Mouse (Mus musculus): ENCODE data around the gene Zmynd10. TPM values are rescaled to one million over a fixed set of nuclear protein-coding genes. Genes with fewer than 3 reads are reported as not detected.
A peak's percentile ranks its signal among the peaks of the same experiment; 100 is the strongest.

The Zmynd10 gene
- polyA plus RNA-seq, 1 experiment from 2014 or later: 2.3 TPM

DNA sequence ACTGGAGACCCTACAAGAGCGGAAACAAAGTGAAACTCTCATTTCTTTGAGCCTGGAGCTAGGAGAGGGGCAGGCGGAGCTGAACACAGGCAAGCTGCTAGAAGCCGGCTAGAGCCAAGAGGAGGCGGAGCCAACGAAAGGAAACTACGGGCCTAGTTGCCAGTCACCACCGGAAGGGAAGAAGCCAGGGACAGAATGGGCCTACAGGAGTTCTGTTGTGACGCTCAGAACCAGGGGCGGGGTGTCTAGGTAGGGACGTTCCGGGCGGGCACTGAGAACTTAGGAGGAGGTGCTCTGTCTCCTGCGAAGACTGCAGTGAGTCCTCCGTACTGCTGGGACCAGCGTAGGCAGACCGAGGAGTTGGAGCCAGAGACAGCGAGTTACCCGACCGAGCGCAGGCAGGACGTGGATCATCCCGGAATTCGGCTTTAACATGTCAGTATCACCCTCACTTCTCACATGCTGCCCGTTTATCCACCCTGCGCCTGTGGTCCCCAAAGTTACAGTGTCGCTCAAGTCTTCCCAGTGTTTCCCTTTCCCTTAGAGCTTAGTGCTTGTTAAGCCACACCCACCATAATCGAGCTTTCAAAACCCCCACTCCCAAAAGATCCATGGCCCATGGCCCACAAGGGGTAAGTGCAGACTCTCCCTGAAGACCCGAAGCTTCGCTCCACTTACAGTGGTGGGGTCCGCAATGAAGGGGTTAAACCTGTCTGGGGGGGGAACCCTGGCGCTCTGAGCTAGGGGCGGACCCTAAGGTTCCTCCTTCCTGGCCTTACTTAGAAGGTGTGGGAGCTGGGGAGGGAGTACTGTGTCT is 33.6 kb downstream of the Zmynd10 start, which contains the start of gene Hyal3:
Hyal3 (plus strand) TSS at position 318 of the 817 bp plus-strand sequence.
- peak; percentile 71 for ATAC-seq
- Histone ChIP-seq H3K9me3 (ENCODE audit: control insufficient read depth, low read length) (no peaks in the 10 kb centered on the region), H3K4me1 (ENCODE audit: control insufficient read depth, insufficient read depth, low read length) (peaks cover 33% of the 10 kb centered on the region), H3K27me3 (replicated peaks; ENCODE audit: control insufficient read depth, insufficient read depth, low read length) (no peaks in the 10 kb centered on the region), H3K4me3 (ENCODE audit: low read length) (peak within 1 kb of the TSS; percentile 67), H3K36me3 (ENCODE audit: control insufficient read depth, insufficient read depth, low read length) (no peaks in the 10 kb centered on the region; the same call in 1 of the 2 replicates), H3K4me2 (ENCODE audit: low read depth, low read length) (peak within 1 kb of the TSS; percentile 86), H3K27ac (ENCODE audit: low read length) (peak within 1 kb of the TSS; percentile 95), H3K9ac (ENCODE audit: low read depth, low read length) (peak within 1 kb of the TSS; percentile 86)
- WGBS: under 1% methylated on average over 32 of the region's 32 CpGs

DNA sequence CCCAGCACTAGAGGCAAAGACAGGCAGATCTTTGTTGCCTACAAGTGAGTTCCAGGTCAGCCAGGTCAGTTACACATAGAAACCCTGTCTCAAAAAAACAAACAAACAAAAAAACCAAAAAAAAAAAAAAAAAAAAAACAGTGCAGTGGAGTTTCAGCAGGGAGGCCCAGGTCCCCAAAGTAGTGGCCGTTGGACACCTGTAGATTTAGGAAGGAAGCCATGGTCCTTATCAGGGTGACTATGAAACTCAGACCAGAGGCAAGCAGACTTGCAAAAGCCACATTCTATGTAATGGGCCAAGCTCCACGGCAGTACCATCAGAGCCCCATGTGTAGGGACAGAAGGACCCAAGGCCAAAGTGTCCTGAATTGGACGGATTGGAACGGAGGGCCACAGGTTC is 34.5 kb downstream of the Zmynd10 start:
- 61% methylated on average over 4 of the region's 4 CpGs for WGBS
- no peaks in the 10 kb centered on the region for H3K9me3 ChIP-seq (ENCODE audit: control insufficient read depth, low read length)
- H3K9ac ChIP-seq (ENCODE audit: low read depth, low read length): peak overlapping the region; percentile 86
- H3K4me2 ChIP-seq (ENCODE audit: low read depth, low read length): peak overlapping the region; percentile 86
- no peaks in the 10 kb centered on the region; the same call in 1 of the 2 replicates for H3K36me3 ChIP-seq (ENCODE audit: control insufficient read depth, insufficient read depth, low read length)
- no peak for ATAC-seq
- peaks cover 26% of the 10 kb centered on the region for H3K4me1 ChIP-seq (ENCODE audit: control insufficient read depth, insufficient read depth, low read length)
- H3K27ac ChIP-seq (ENCODE audit: low read length): peak overlapping the region; percentile 95; the same call in 1 of the 2 replicates
- no peaks in the 10 kb centered on the region for H3K27me3 ChIP-seq (replicated peaks; ENCODE audit: control insufficient read depth, insufficient read depth, low read length)
- H3K4me3 ChIP-seq (ENCODE audit: low read length): peak overlapping the region; percentile 67

DNA sequence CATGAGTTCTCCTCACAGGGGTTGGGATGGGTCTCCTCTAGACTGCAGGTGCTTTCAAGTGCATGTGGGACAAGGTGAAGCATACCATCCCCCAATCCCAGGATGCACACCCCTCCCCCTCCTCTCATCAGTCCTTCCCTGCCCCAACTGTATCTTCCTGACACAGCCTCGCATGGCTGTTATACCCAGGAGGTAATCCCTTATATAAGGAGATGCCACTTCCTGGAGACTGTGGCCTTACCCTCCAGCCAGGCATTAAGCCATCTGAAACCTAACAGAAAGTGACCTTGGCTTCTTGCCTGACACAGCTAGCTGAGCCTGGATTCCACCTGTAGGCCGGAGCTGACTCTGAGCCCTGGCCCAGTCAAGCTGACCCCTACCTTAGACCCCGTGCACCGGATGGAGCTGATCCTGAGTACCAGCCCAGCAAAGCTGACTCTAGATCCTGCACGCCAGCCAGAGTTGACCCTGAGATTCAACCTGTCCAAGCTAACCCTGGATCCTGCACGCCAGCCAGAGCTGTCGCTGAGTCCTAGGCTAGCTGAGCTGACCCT is 35.5 kb downstream of the Zmynd10 start:
- no peak for ATAC-seq
- Histone ChIP-seq H3K27ac (ENCODE audit: low read length) (no peak overlapping the region), H3K4me3 (ENCODE audit: low read length) (no peak overlapping the region), H3K4me1 (ENCODE audit: control insufficient read depth, insufficient read depth, low read length) (peaks cover 21% of the 10 kb centered on the region), H3K9me3 (ENCODE audit: control insufficient read depth, low read length) (no peaks in the 10 kb centered on the region), H3K4me2 (ENCODE audit: low read depth, low read length) (no peak overlapping the region), H3K9ac (ENCODE audit: low read depth, low read length) (0 out of 2 replicates have a peak overlapping the region, but pooled peaks have one; percentile 86), H3K27me3 (replicated peaks; ENCODE audit: control insufficient read depth, insufficient read depth, low read length) (no peaks in the 10 kb centered on the region), H3K36me3 (ENCODE audit: control insufficient read depth, insufficient read depth, low read length) (no peaks in the 10 kb centered on the region; the same call in 1 of the 2 replicates)
- WGBS: 91% methylated on average over 7 of the region's 7 CpGs

DNA sequence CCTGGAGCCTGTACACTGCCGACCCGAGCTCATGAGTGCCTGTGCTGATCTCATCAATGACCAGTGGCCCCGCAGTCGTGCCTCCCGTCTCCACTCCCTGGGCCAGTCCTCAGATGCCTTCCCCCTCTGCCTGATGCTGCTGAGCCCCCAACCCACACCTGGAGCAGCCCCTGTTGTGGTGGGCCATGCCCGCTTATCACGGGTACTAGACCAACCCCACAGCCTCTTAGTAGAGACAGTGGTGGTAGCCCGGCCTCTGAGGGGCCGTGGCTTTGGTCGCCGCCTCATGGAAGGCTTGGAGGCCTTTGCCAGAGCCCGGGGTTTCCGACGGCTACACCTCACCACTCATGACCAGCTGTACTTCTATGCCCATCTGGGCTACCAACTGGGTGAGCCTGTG is 36.1 kb downstream of the Zmynd10 start:
- Histone ChIP-seq H3K4me1 (ENCODE audit: control insufficient read depth, insufficient read depth, low read length) (peaks cover 24% of the 10 kb centered on the region), H3K4me3 (ENCODE audit: low read length) (no peak overlapping the region), H3K27ac (ENCODE audit: low read length) (no peak overlapping the region), H3K4me2 (ENCODE audit: low read depth, low read length) (no peak overlapping the region), H3K36me3 (ENCODE audit: control insufficient read depth, insufficient read depth, low read length) (no peaks in the 10 kb centered on the region; the same call in 1 of the 2 replicates), H3K9ac (ENCODE audit: low read depth, low read length) (no peak overlapping the region), H3K27me3 (replicated peaks; ENCODE audit: control insufficient read depth, insufficient read depth, low read length) (no peaks in the 10 kb centered on the region), H3K9me3 (ENCODE audit: control insufficient read depth, low read length) (no peaks in the 10 kb centered on the region)
- ATAC-seq: no peak
- WGBS: 91% methylated on average over 14 of the region's 14 CpGs

DNA sequence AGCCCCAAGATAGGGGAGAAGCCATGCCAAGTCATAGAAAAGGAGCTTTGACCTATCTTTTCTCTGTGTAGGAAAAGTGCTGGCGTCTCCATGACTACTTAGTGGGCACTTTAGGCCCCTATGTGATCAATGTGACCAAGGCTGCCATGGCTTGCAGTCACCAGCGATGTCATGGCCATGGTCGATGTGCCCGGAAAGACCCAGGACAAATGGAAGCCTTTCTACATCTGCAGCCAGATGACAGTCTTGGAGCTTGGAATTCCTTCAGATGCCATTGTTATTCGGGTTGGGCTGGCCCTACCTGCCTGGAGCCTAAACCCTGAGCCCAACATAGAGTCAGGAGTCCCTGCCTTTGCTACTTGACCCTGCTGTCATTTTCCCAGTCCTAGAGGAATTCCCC is 39.4 kb downstream of the Zmynd10 start:
- WGBS: 89% methylated on average over 5 of the region's 5 CpGs
- H3K4me1 ChIP-seq (ENCODE audit: control insufficient read depth, insufficient read depth, low read length): peaks cover 37% of the 10 kb centered on the region
- H3K4me3 ChIP-seq (ENCODE audit: low read length): no peak overlapping the region
- H3K4me2 ChIP-seq (ENCODE audit: low read depth, low read length): no peak overlapping the region
- no peak overlapping the region for H3K9ac ChIP-seq (ENCODE audit: low read depth, low read length)
- H3K27ac ChIP-seq (ENCODE audit: low read length): peak overlapping the region; percentile 79
- no peak for ATAC-seq
- H3K9me3 ChIP-seq (ENCODE audit: control insufficient read depth, low read length): no peaks in the 10 kb centered on the region
- H3K36me3 ChIP-seq (ENCODE audit: control insufficient read depth, insufficient read depth, low read length): peaks cover 7% of the 10 kb centered on the region; the same call in 1 of the 2 replicates
- H3K27me3 ChIP-seq (replicated peaks; ENCODE audit: control insufficient read depth, insufficient read depth, low read length): no peaks in the 10 kb centered on the region

DNA sequence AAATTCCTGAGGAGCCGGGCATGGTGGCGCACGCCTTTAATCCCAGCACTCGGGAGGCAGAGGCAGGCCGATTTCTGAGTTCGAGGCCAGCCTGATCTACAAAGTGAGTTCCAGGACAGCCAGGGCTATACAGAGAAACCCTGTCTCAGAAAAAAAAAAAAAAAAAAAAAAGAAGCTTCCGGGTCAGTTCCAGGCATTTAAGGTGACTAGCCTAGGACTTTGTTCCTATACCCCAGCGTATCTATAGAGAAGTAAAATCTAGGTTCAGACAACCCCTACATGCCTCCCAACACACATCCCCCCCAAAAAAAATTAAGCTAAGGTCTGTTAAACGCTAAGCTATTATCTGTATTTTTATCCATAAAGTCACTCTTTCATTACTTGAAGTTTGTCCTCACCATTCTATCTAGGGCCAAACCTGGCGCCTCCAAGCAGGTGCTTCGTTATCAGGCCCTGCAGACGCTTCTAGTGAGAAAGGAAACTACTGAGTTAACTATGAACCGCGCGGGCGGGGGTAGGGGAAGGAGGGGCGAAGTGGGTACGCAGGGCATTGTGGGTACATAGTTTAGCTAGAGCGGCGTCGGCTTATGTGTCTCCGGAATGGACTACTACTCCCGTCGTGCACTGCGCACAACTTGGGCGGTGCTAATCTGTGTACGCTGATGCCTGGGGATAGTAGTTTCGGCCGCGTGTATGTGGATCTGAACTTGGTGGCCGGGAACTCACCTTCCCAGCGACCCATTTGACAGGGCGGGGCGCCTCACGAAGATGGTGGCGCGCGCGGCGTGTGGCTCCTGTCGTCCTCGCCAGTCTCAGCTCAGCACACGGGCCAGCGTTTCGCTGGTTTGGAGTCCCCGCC is 40.1 kb downstream of the Zmynd10 start, which contains the start of gene Ifrd2:
Ifrd2 (plus strand) TSS at position 669 of the 859 bp plus-strand sequence.
- no peaks in the 10 kb centered on the region for H3K27me3 ChIP-seq (replicated peaks; ENCODE audit: control insufficient read depth, insufficient read depth, low read length)
- H3K9ac ChIP-seq (ENCODE audit: low read depth, low read length): peak within 1 kb of the TSS; percentile 83
- no peaks in the 10 kb centered on the region for H3K9me3 ChIP-seq (ENCODE audit: control insufficient read depth, low read length)
- peak within 1 kb of the TSS; percentile 74 for H3K4me2 ChIP-seq (ENCODE audit: low read depth, low read length)
- H3K27ac ChIP-seq (ENCODE audit: low read length): peak within 1 kb of the TSS; percentile 82
- peaks cover 13% of the 10 kb centered on the region for H3K36me3 ChIP-seq (ENCODE audit: control insufficient read depth, insufficient read depth, low read length)
- ATAC-seq: peak; percentile 96
- 12% methylated on average over 46 of the region's 46 CpGs for WGBS
- H3K4me3 ChIP-seq (ENCODE audit: low read length): peak within 1 kb of the TSS; percentile 82
- peaks cover 31% of the 10 kb centered on the region for H3K4me1 ChIP-seq (ENCODE audit: control insufficient read depth, insufficient read depth, low read length)

DNA sequence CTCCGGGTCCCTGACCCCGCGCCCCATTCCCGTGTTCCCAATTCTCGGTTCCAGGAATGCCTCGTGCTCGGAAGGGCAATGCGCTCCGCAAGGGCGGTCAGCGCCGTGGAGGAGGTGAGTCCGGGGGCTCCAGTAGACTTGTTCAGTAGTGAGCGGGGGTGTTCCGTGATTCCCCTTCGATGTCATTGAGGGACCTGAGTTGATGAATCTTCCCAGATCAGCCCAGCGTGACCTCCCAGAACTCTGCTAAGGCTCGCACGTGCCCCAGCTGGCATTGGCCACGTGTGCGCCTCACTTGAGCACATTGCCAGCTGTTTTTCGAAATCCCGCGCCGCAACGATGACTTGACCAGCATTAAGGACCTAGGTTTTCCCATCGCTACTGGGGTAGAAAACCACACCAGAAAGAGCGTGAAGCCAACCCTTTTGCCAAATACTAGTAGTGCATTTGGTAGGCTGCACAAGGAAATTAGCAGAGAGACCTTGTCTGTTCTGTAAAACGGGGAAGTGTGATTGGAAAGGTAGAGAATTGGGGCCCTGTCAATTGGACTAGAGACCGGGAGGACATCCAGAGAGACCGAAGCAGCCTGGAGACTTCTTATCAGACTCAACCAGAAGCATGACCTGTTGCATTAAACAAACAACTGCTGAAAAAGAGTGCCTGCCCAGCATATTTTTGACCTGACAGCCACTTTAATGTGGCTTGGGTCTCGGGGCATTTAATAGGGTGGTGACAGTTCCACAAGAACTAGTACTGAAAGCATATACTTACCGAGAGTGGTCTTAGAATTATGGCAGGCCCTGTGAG is 40.9 kb downstream of the Zmynd10 start:
- peaks cover 15% of the 10 kb centered on the region for H3K36me3 ChIP-seq (ENCODE audit: control insufficient read depth, insufficient read depth, low read length)
- peaks cover 31% of the 10 kb centered on the region for H3K4me1 ChIP-seq (ENCODE audit: control insufficient read depth, insufficient read depth, low read length)
- H3K27ac ChIP-seq (ENCODE audit: low read length): peak overlapping the region; percentile 82
- ATAC-seq: no peak
- no peaks in the 10 kb centered on the region for H3K27me3 ChIP-seq (replicated peaks; ENCODE audit: control insufficient read depth, insufficient read depth, low read length)
- H3K4me3 ChIP-seq (ENCODE audit: low read length): peak overlapping the region; percentile 82
- H3K9me3 ChIP-seq (ENCODE audit: control insufficient read depth, low read length): no peaks in the 10 kb centered on the region
- H3K4me2 ChIP-seq (ENCODE audit: low read depth, low read length): peak overlapping the region; percentile 74
- WGBS: 2% methylated on average over 33 of the region's 33 CpGs
- H3K9ac ChIP-seq (ENCODE audit: low read depth, low read length): peak overlapping the region; percentile 83

DNA sequence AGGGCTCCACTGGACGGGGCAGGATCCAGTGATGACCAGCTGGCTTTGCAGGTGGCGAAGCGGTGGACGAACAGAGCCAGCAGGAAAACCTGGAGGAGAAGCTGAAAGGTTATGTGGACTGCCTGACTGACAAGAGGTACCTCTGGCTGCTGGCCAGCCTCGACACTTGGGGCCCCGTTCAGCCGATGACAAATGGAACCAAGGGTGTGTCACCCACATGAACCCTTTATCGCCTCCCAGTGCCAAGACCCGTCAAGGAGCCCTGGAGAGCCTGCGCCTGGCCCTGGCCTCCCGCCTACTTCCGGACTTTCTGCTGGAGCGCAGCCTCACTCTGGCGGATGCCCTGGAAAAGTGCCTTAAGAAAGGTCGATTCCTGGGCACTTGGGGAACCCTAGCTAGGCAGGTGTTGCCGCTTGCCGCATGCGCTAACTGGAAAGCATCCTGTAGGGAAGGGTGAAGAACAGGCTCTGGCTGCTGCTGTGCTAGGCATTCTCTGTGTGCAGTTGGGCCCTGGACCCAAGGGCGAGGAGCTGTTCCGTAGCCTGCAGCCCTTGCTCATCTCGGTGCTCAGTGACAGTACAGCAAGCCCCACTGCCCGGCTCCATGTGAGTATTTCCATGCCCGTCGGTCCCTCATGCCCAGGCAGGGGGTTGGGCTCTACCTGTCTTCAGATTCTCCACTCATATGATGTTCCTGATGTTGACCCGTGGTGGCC is 43.1 kb downstream of the Zmynd10 start:
- Histone ChIP-seq H3K4me3 (ENCODE audit: low read length) (peak overlapping the region; percentile 15; the same call in 1 of the 2 replicates), H3K9ac (ENCODE audit: low read depth, low read length) (peak overlapping the region; percentile 83), H3K27ac (ENCODE audit: low read length) (peak overlapping the region; percentile 85), H3K4me2 (ENCODE audit: low read depth, low read length) (peak overlapping the region; percentile 74), H3K4me1 (ENCODE audit: control insufficient read depth, insufficient read depth, low read length) (peaks cover 31% of the 10 kb centered on the region), H3K9me3 (ENCODE audit: control insufficient read depth, low read length) (no peaks in the 10 kb centered on the region), H3K36me3 (ENCODE audit: control insufficient read depth, insufficient read depth, low read length) (peaks cover 23% of the 10 kb centered on the region), H3K27me3 (replicated peaks; ENCODE audit: control insufficient read depth, insufficient read depth, low read length) (no peaks in the 10 kb centered on the region)
- ATAC-seq: peak; percentile 41
- 75% methylated on average over 25 of the region's 25 CpGs for WGBS
